Mouse (Mus musculus) CH12.LX (cell line): ENCODE data around the gene Myo16.

ENCODE experiments used
- CTCF ChIP-seq, 2 experiments: IDR thresholded peaks in 1 of 2; conservative IDR thresholded peaks in 1 of 2; 2 replicates each; pipeline ENCODE4 v1.5.1; 2011 to 2012; ENCODE audit warnings: low read depth in 2 of 2, low read length in 2 of 2, improper control_type of control experiment in 1 of 2, inconsistent platforms in 1 of 2, mild to moderate bottlenecking in 1 of 2, moderate library complexity in 1 of 2
- ETS1 ChIP-seq: conservative IDR thresholded peaks from 2 replicates; pipeline ENCODE4 v1.6.1; 2012; ENCODE audit warnings: low read depth, mild to moderate bottlenecking, inconsistent platforms, low read length, improper control_type of control experiment, moderate library complexity
- KAT2A ChIP-seq: IDR thresholded peaks from 2 replicates; pipeline ENCODE4 v1.6.1; 2012; ENCODE audit warnings: low read length, improper control_type of control experiment, inconsistent platforms; ENCODE audit not compliant: insufficient replicate concordance
- TBP ChIP-seq: conservative IDR thresholded peaks from 2 replicates; pipeline ENCODE4 v1.6.1; 2011; ENCODE audit warnings: low read depth, low read length, improper control_type of control experiment

DNA sequence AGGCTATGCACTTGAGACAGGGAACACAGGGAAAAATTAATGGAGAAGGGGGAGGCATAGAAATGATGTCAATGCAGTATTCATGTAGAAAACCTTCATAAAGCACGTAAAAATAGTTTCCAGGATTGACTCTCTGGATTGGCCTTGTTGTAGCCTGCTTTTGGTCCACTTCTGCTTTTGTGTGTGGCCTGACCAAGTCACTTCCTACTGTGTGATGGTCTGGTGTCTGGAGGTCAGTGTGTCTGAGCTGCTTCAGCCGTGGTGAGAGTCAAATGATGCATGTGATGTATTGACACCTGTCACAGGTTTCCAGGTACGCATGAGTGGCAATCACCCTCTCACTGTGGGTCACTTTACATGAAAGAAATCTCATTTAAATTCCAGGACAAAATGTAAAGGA, 16.2 kb downstream of the Myo16 start:
- TF ChIP-seq CTCF (conservative IDR thresholded peaks at IDR 0.05 in 1 of 2, IDR thresholded peaks at IDR 0.05 in 1 of 2; ENCODE audit: low read depth in 2 of 2, low read length in 2 of 2) = no peak
- no peak for TF ChIP-seq KAT2A
- no peak for TF ChIP-seq ETS1
- no peak for TF ChIP-seq TBP
